Mouse (Mus musculus) neural tube, embryonic 15.5 days (tissue): Measurements from ENCODE around the gene Cd209d. TPM values are rescaled to one million over a fixed set of nuclear protein-coding genes. Genes with fewer than 3 reads are reported as not detected.
"Not testable (repeated sequence)": the region's sequence is repeated elsewhere in the genome, so short reads cannot be mapped to it uniquely, and the experiment has no call there.

Experiments used
- ATAC-seq: fragments of 200-750 bp; cut with Nextera tagmentation; 2 replicates; pipeline ENCODE4 v1.8.0; 2017; ENCODE audit warnings: mild to moderate bottlenecking, moderate TSS enrichment, moderate library complexity; ENCODE audit not compliant: low FRiP score
- H3K27ac ChIP-seq: fragments of 300-500 bp; sonication (generic); replicated peaks from 2 replicates; pipeline ENCODE4 v1.5.1; 2015; ENCODE audit warnings: mild to moderate bottlenecking, inconsistent platforms
- H3K27me3 ChIP-seq: fragments of 300-500 bp; sonication (generic); replicated peaks from 2 replicates; pipeline ENCODE4 v1.6.1; 2015; ENCODE audit warnings: inconsistent platforms
- H3K36me3 ChIP-seq: fragments of 300-500 bp; sonication (generic); 2 replicates; pipeline ENCODE4 v1.6.1; 2015; ENCODE audit warnings: inconsistent platforms
- H3K4me1 ChIP-seq: fragments of 300-500 bp; sonication (generic); 2 replicates; pipeline ENCODE4 v1.6.1; 2015; ENCODE audit warnings: inconsistent platforms
- H3K4me2 ChIP-seq: fragments of 300-500 bp; sonication (generic); 2 replicates; pipeline ENCODE4 v1.6.1; 2015; ENCODE audit warnings: inconsistent platforms, mild to moderate bottlenecking, moderate library complexity
- H3K4me3 ChIP-seq: fragments of 300-500 bp; sonication (generic); replicated peaks from 2 replicates; pipeline ENCODE4 v1.5.1; 2015; ENCODE audit warnings: mild to moderate bottlenecking, inconsistent platforms
- H3K9ac ChIP-seq: fragments of 300-500 bp; sonication (generic); replicated peaks from 2 replicates; pipeline ENCODE4 v1.6.1; 2015; ENCODE audit warnings: mild to moderate bottlenecking, inconsistent platforms
- H3K9me3 ChIP-seq: fragments of 300-500 bp; sonication (generic); replicated peaks from 2 replicates; pipeline ENCODE4 v1.6.1; 2016; ENCODE audit warnings: inconsistent platforms
- WGBS: fragments of 180-500 bp; shearing (Covaris S2); methylation state at CpG from one replicate; pipeline ENCODE4 v1.1.7; 2015; ENCODE audit warnings: mixed read lengths; 5-methylcytosine and 5-hydroxymethylcytosine counted together
- polyA plus RNA-seq: library from polyadenylated mRNA; unstranded; fragments of >200 nt; fragmentation: Nextera tagmentation; extraction: Ambion mirVana; gene quantifications from 2 replicates; pipeline ENCODE4 v1.2.1, GENCODE M21; 2015

Cd209d gene
- not detected in 2 replicates for polyA plus RNA-seq

- ATAC-seq = no peak
- Histone ChIP-seq H3K27me3 (no peaks in the 10 kb centered on the region), H3K4me2 (no peak within 1 kb of the TSS), H3K27ac (no peak within 1 kb of the TSS), H3K9me3 (no peaks in the 10 kb centered on the region), H3K4me3 (no peak within 1 kb of the TSS), H3K9ac (no peak within 1 kb of the TSS), H3K4me1 (no peaks in the 10 kb centered on the region), H3K36me3 (no peaks in the 10 kb centered on the region)
- 74% methylated on average over 4 of the region's 4 CpGs for WGBS
Measured at GRCm38 (mm10) chr8:3878455-3878854, at the start of gene Cd209d. Cd209d (minus strand) TSS chr8:3878555.

- ATAC-seq = no peak
- WGBS = 100% methylated on average over 3 of the region's 3 CpGs
- Histone ChIP-seq H3K36me3 (no peaks in the 10 kb centered on the region), H3K4me3 (no peak within 1 kb of the TSS), H3K4me2 (no peak within 1 kb of the TSS), H3K9me3 (peaks cover 3% of the 10 kb centered on the region; the same call in 1 of the 2 replicates), H3K4me1 (no peaks in the 10 kb centered on the region), H3K9ac (no peak within 1 kb of the TSS), H3K27ac (no peak within 1 kb of the TSS), H3K27me3 (no peaks in the 10 kb centered on the region)
Measured at GRCm38 (mm10) chr8:3926744-3927143, 48.4 kb upstream of the Cd209d start, which contains the start of gene Cd209b. Cd209b (minus strand) TSS chr8:3926844.

DNA sequence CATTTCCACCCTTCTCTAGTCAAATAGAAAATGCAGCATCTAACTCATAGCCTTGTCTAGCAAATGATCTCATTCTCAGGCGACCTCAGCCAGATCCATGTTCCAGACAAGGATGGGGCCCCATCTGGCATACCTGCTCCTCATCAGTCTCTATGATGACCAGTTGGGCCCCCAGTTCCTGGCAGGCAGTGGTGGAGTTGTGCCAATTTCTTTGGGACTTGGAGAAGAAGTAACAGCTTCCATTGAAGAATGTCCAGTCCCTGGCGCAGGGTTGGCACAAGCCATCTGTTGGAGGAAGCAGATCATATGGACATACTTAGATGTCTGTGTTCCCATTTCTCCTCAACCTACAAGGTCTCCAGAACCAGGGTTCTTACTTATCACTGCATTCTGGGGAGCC lies 2.2 kb downstream of the Cd209d start:
- Histone ChIP-seq H3K27me3 (no peaks in the 10 kb centered on the region), H3K9ac (no peak overlapping the region), H3K9me3 (peaks cover 7% of the 10 kb centered on the region), H3K27ac (no peak overlapping the region), H3K4me3 (no peak overlapping the region), H3K4me2 (no peak overlapping the region), H3K36me3 (no peaks in the 10 kb centered on the region), H3K4me1 (no peaks in the 10 kb centered on the region)
- 75% methylated on average over 2 of the region's 2 CpGs for WGBS
- no peak for ATAC-seq

GRCm38 (mm10) chr8:3862736-3863135 lies 15.6 kb downstream of the Cd209d start:
- H3K9me3 ChIP-seq, H3K9ac ChIP-seq, H3K27me3 ChIP-seq, H3K4me3 ChIP-seq, H3K4me2 ChIP-seq, H3K36me3 ChIP-seq, H3K27ac ChIP-seq, H3K4me1 ChIP-seq, ATAC-seq: not testable (repeated sequence)

DNA sequence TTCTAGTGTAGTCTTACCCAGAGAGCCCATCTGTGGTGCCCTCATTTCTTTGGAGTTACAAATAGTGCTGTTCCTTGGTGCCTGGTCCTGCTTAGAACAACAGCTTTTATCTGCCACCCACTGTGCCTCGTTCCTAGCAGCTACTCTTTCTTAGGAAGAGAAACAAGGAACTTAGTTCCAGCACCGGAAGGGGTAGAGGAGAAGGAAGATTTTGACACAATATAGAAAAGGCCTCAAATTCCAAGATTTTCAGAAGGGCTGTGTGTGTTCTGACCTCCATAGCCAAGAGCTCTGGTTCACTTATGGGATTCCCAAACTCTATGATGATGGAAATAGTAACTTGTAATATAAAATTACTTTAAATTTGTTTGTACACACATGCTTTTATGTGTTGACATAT lies 24.1 kb downstream of the Cd209d start, which contains the start of gene Cd209e:
Cd209e (minus strand) TSS at position 101 of the 400 bp plus-strand sequence.
- Histone ChIP-seq H3K36me3 (no peaks in the 10 kb centered on the region), H3K4me1 (no peaks in the 10 kb centered on the region), H3K9me3 (peaks cover 2% of the 10 kb centered on the region; the same call in 1 of the 2 replicates), H3K27ac (no peak within 1 kb of the TSS), H3K27me3 (no peaks in the 10 kb centered on the region), H3K4me3 (no peak within 1 kb of the TSS), H3K4me2 (no peak within 1 kb of the TSS), H3K9ac (no peak within 1 kb of the TSS)
- 77% methylated on average over 2 of the region's 2 CpGs for WGBS
- ATAC-seq = no peak

Other genes starting within 250 kb of the Cd209d start
- gene Stxbp2, start 247.6 kb downstream of the Cd209d start, polyA plus RNA-seq = 40.9 and 66.3 TPM in 2 replicates
- 0.27 and 0.56 TPM in 2 replicates for gene Retn, start 222.8 kb downstream of the Cd209d start, polyA plus RNA-seq
- gene Mcemp1, start 212.8 kb downstream of the Cd209d start, polyA plus RNA-seq = 0.23 and 0.28 TPM in 2 replicates
- gene Fcor, start 206.2 kb downstream of the Cd209d start, polyA plus RNA-seq = 21.7 and 22.8 TPM in 2 replicates
- gene Trappc5, start 202.3 kb downstream of the Cd209d start, polyA plus RNA-seq = 53.5 and 58.3 TPM in 2 replicates
- 0.31 and 0.35 TPM in 2 replicates for gene Fcer2a, start 184.4 kb downstream of the Cd209d start, polyA plus RNA-seq
- not detected in 2 replicates for gene Clec4g, start 157.9 kb downstream of the Cd209d start, polyA plus RNA-seq
- 0.28 TPM in 1 of 2 replicates, not detected in the other for gene Cd209a, start 129.6 kb downstream of the Cd209d start, polyA plus RNA-seq
- gene Cd209e, start 24.2 kb downstream of the Cd209d start, polyA plus RNA-seq = 0.10 TPM in 1 of 2 replicates, not detected in the other
- not detected in 2 replicates for gene Cd209b, start 48.3 kb upstream of the Cd209d start, polyA plus RNA-seq
- gene Cd209c, start 76.2 kb upstream of the Cd209d start, polyA plus RNA-seq = 0.75 and 1.0 TPM in 2 replicates
- not detected in 2 replicates for gene Cd209f, start 227.3 kb upstream of the Cd209d start, polyA plus RNA-seq